Mouse (Mus musculus) ovary, postnatal 36 days (tissue): ENCODE results near the gene Sptbn4.

Source experiments
- DNase-seq: peaks from one replicate; pipeline ENCODE4 v3.0.0; 2022; ENCODE audit warnings: low spot score, mixed read lengths

Gene Sptbn4

DNA sequence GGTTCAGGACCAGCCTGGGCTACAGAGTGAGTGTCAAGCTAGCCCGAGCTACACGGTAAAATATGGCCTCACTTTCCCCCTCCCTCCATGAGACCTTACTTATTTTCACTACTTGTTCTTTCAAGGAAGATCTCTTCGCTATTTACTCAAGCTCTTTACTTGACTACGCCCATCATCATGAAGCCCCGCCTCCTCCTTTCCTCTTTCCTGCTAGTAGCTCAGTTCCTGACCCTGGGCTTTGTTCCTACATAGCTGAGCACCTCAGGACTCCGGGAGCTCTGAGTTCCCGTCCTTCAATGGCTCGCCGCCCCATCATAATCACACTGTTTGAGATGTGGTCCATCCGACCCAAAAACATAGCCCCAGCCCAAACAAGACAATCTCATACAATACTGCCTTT, 14.1 kb downstream of the Sptbn4 start:
- DNase-seq: no peak

GRCm38 (mm10) chr7:27429135-27429534, 18.4 kb downstream of the Sptbn4 start:
- no peak for DNase-seq

DNA sequence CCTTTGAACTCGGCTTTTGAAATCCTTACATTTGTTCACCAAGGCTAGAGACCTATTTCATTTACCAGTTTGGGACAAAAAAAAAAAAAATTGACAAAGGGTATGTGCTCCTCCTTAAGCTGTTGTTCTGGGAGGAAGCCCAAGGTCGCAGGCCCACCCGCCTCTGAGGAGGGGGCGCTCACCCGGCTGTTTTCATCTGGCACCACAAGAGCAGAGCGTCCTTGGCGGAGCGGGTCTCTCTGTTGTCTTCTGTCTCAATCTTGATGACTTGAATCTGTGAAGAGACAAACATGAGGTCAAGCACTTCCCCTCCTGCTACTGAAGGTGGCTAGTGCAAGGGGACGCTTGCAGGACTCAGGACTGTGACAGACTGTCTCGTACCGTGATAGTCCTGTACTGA, 19.5 kb downstream of the Sptbn4 start:
- DNase-seq: peak; percentile 7

GRCm38 (mm10) chr7:27427387-27427786, 20.1 kb downstream of the Sptbn4 start:
- no peak for DNase-seq

GRCm38 (mm10) chr7:27423556-27424326, 23.7 kb downstream of the Sptbn4 start:
- DNase-seq: no peak

DNA sequence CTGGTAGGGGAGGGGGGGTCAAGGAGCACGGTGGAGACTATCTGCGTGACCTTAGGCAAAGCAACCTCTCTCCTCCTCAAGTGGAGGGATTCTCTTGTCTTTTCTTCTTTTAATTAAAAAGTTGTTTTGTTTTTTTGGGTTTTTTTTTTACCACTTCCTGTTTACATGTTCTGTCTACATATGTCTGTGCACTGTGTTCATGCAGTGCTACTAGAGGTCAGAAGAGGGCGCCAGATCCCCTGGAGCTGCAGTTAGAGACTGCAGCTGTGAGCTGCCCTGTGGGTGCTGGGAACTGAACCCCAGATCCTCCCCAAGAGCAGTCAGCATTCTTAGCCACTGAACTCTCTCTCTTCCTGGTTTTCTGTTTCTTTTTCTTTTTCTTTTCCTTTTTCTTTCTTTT, 28.4 kb downstream of the Sptbn4 start:
- no peak for DNase-seq

DNA sequence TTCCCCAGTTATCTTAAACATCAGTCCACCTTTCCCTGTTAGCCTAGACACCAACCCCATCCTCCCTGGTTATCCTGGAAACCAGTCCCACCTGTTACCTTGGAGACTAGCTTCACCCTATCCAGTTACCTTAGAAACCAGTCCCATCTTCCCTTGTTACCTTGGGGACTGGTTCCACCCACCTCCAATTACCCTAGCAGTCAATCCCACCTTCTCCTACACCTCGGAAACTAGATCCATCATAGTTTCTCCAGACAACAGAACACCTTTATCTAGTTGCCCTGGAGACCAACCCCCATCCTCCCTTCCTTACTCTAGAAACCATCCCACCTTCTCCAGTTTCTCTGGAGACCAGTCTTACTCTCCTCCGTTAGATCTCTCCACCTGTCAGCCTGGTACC, 30.3 kb downstream of the Sptbn4 start:
- no peak for DNase-seq

- peak; percentile 82 for DNase-seq
Measured at GRCm38 (mm10) chr7:27408379-27409176, 38.9 kb downstream of the Sptbn4 start.

GRCm38 (mm10) chr7:27407816-27408215, 39.7 kb downstream of the Sptbn4 start:
- DNase-seq: no peak

GRCm38 (mm10) chr7:27406481-27406880, 41.0 kb downstream of the Sptbn4 start:
- DNase-seq: no peak

DNA sequence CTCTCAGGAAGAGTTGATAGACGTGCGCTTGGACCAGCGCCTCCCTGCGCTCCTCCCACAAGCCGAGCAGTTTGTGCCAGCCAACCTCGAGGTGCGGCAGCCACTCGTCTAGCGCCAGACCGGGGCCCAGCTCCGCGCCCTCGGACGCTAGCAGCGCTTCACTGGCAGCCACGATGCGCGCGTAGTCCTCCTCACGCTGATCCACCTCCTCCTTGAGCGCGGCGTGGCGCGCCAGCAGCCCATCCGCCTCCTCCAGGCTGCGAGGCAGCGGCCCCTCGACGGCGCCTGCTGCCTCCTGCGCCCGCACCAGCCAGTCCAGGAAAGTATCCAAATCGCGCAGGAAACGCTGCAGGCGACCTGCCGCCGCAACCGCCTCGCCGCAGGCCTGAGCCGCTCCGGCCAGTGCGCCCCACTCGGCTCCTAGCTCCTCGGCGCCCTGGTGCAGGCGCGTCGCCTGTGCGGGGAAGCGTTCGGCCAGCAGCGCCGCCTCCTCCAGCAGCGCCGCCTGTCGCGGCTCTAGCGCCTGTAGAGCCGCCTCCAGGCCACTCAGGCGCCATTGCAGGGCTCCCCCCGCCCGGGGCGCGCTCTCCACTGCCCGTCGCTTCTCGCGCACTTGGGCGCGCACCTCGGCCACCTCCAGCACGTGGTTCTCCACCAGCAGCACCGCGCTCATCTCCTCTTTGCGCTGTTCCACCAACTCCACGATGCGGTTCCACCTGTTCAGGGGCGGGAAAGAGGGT, 43.1 kb downstream of the Sptbn4 start:
- no peak for DNase-seq

GRCm38 (mm10) chr7:27402675-27403074, 44.8 kb downstream of the Sptbn4 start:
- DNase-seq: peak; percentile 54

DNA sequence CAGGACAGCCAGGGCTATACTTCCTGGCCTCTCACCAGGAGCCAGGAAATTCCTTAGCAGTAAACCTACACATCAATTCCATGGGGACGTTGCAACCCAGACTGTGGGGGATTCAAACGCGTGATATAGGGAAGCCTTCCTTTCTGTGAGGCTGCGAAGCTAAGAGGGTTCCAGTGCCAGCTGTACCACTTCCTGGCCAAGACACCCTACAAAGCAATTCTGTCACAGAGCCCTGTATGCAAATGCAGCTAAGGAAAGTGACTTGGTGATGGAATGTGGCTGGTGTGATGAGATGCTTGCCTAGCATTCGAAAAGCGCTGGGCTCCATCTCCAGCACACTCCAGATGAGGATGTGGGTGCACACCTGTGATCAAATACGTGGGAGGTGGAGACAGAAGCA, 46.9 kb downstream of the Sptbn4 start:
- DNase-seq: no peak

- DNase-seq: no peak
Measured at GRCm38 (mm10) chr7:27397048-27397949, 50.2 kb downstream of the Sptbn4 start.

GRCm38 (mm10) chr7:27396184-27397047, 51.1 kb downstream of the Sptbn4 start:
- peak; percentile 52 for DNase-seq

DNA sequence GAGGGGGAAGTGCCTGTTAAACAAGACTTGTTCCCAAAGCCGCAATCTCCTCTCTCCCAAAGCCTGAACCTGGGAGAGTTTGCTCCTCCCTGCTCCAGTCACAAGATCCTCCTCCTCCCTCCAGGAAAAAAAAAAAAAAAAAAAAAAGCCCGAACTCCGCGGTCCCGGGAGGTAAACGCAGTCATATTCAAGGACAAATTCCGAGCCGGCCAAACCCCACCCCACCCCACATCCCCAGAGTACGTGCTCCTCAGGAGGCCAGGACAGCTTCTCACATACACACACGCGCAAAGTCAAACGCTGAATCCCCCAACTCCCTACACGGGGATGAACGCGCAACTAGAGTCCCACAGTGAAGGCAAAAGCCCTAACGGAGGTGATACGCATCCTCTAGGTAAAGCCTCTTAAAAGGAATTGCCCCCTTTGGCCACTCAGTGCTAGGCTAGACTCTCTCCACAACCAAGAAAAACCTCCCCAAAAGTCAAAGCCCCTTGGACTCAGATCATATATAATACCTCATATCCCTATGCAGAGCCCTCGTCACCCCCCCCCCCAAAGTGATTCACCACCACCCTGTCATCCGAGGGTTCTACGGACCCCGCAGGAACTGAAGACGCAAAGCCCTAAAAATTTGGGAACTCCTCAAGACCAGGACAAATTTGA, 51.8 kb downstream of the Sptbn4 start:
- DNase-seq: no peak

DNA sequence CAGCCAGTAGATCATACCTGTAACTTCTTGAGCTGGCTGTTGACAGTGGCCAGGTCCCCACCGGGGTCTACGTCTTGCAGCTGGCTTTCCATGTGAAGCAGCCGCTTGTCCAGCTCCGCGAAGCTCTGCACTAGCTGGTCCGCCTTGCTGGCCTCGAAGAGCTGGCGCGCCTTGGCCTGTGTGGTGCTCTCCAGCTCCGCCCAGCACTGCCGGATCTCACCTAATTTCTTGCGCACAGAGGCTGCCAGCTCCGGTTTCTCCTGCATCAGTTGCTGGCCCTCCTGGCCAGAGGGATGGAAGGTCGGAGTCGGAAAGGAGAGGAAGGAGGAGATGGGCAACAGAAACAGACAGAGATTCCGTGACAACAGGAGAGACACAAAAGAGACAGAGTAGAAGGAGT, 56.1 kb downstream of the Sptbn4 start:
- no peak for DNase-seq

DNA sequence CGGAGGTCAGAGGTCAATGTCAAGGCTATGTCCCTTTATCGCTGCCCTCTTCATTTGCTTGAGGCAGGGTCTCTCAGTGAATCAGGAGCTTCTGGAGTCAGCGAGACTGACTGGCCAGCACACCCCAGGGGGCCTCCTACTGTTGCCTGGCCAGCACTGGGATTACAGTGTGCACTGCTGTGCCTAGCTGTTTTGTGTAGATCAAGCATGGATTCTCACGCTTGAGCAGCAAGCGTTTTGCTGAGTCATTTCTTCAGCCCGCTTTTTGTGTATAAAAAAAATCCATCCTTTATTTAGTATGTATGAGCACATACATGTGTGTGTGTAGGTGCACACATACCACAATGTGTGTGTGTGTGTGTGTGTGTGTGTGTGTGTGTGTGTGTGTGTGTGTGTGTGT, 58.3 kb downstream of the Sptbn4 start:
- no peak for DNase-seq

DNA sequence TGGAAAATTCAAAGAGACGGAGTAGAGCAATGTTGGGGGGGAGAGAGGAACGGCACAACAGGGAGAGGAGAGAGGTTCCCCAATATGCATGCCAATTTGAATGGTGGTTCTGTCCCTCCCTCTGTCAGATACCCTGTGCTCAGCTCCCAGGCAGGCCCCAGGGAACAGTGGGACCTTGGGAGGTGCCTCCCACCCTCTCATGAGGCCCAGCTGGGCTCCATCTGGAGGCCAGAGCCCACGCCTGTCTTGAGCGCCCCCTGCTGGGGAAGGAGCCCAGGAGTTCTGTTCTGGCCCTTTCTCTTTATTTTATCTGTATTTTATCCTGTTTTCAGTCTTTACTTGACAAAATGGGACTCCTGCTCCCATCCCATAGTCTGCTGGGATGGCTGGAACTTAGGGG, 62.8 kb downstream of the Sptbn4 start:
- DNase-seq: peak; percentile 62

GRCm38 (mm10) chr7:27384134-27384533, 63.4 kb downstream of the Sptbn4 start:
- DNase-seq: no peak
